8 mouse cellular contexts compared by ENCODE assay signal in genomic region chr8:71562751-71563150, GRCm38 (mm10). TPM values are rescaled to one million over a fixed set of nuclear protein-coding genes. Genes with fewer than 3 reads are reported as not detected.
DNase-seq lines count a peak whose midpoint lies in the region; ATAC-seq and TF ChIP-seq lines count a peak whose summit lies in the region.

No protein-coding gene starts in this region.

- peaks cover 94% of the 10 kb centered on the region for H3K27me3 ChIP-seq in limb, embryonic 12.5 days
- H3K27me3 ChIP-seq in midbrain, embryonic 13.5 days: peaks cover 70% of the 10 kb centered on the region
- H3K27me3 ChIP-seq in small intestine, adult 2 months (ENCODE audit: control insufficient read depth, insufficient read depth, low read length): peaks cover 16% of the 10 kb centered on the region; the same call in 1 of the 2 replicates

- H3K4me1 ChIP-seq in limb, embryonic 12.5 days (replicated peaks): peaks cover 21% of the 10 kb centered on the region
- peaks cover 14% of the 10 kb centered on the region for H3K4me1 ChIP-seq in midbrain, embryonic 13.5 days (replicated peaks)
- peaks cover 13% of the 10 kb centered on the region for H3K4me1 ChIP-seq in small intestine, adult 2 months (ENCODE audit: control insufficient read depth, insufficient read depth, insufficient read length, low read length)

- DNase-seq in ZHBTc4 (ENCODE audit: low read depth, low spot score): peak; percentile 88
- DNase-seq in cerebellum, postnatal 36 days: peak; percentile 78 to 83
- DNase-seq in gastrocnemius, postnatal 14 days: peak; percentile 85
- peak; percentile 83 for DNase-seq in induced T-regulatory cell, adult 2 months (ENCODE audit: low read depth)
- no peak for DNase-seq in adipocyte (ENCODE audit: low spot score)

- intact Hi-C loops in gastrocnemius, postnatal 14 days (cut with DNase I; ENCODE audit: low total_unique reads): loop anchor here (2.0 kb wide), 1 partner anchor 34 kb away; the partner anchor contains the start of gene Fam129c

- ATAC-seq in limb, embryonic 12.5 days (ENCODE audit: insufficient number of reproducible peaks, insufficient read depth, low FRiP score, low TSS enrichment, low read depth): no peak
- ATAC-seq in midbrain, embryonic 13.5 days: peak; percentile 67

- peak overlapping the region; percentile 23; the same call in 1 of the 2 replicates for H3K9ac ChIP-seq in limb, embryonic 12.5 days (replicated peaks)
- no peak overlapping the region; the same call in 1 of the 2 replicates for H3K9ac ChIP-seq in midbrain, embryonic 13.5 days (replicated peaks)

- peaks cover 14% of the 10 kb centered on the region for H3K9me3 ChIP-seq in limb, embryonic 12.5 days
- H3K9me3 ChIP-seq in midbrain, embryonic 13.5 days: peaks cover 4% of the 10 kb centered on the region; the same call in 1 of the 2 replicates

- H3K4me3 ChIP-seq in limb, embryonic 12.5 days (replicated peaks): peak overlapping the region; percentile 23
- peak overlapping the region; percentile 28 for H3K4me3 ChIP-seq in midbrain, embryonic 13.5 days (replicated peaks)
- H3K4me3 ChIP-seq in small intestine, adult 2 months (ENCODE audit: low read depth, low read length): peak overlapping the region; percentile 31

- TF ChIP-seq POLR2A in small intestine, adult 2 months (IDR thresholded peaks at IDR 0.05; ENCODE audit: low read depth, low read length): no peak

- peak overlapping the region; percentile 44 for H3K4me2 ChIP-seq in limb, embryonic 12.5 days
- peak overlapping the region; percentile 43 for H3K4me2 ChIP-seq in midbrain, embryonic 13.5 days (replicated peaks)

- WGBS in limb, embryonic 12.5 days: 1% methylated on average over 33 of the region's 33 CpGs
- WGBS in midbrain, embryonic 13.5 days: 2% methylated on average over 33 of the region's 33 CpGs
- WGBS in small intestine, adult 2 months: 1% methylated on average over 33 of the region's 33 CpGs

- no peaks in the 10 kb centered on the region for H3K36me3 ChIP-seq in limb, embryonic 12.5 days
- no peaks in the 10 kb centered on the region for H3K36me3 ChIP-seq in midbrain, embryonic 13.5 days
- no peaks in the 10 kb centered on the region for H3K36me3 ChIP-seq in small intestine, adult 2 months (ENCODE audit: control insufficient read depth, insufficient read depth, low read length)

- peak; percentile 74 for TF ChIP-seq CTCF in small intestine, adult 2 months (IDR thresholded peaks at IDR 0.05; ENCODE audit: extremely low read depth, insufficient read length, insufficient replicate concordance, low read depth, low read length)

- H3K27ac ChIP-seq in limb, embryonic 12.5 days: no peak overlapping the region
- no peak overlapping the region for H3K27ac ChIP-seq in midbrain, embryonic 13.5 days
- no peak overlapping the region for H3K27ac ChIP-seq in small intestine, adult 2 months (ENCODE audit: insufficient read depth, low read depth, low read length)

RNA-seq across cellular contexts. Expression of gene Nxnl1, which starts 3.6 kb away (rescaled TPM):
- total RNA-seq in gastrocnemius, postnatal 14 days (2021): under 1 TPM in 1 of 2 experiments, not detected in 1; 0.18 TPM
- not detected in 2 replicates for polyA plus RNA-seq in limb, embryonic 12.5 days (2016; fragmentation: Nextera tagmentation; extraction: Ambion mirVana)
- polyA plus RNA-seq in midbrain, embryonic 13.5 days (2015; fragmentation: Nextera tagmentation; extraction: Ambion mirVana): not detected in 2 replicates
- polyA plus RNA-seq in small intestine, adult 2 months (2012; rRNA removed): not detected in 2 replicates

RNA-seq across cellular contexts. Expression of gene Tmem221, which starts 4.1 kb away (rescaled TPM):
- under 1 TPM in 1 of 2 experiments, not detected in 1; 0.21 TPM for total RNA-seq in gastrocnemius, postnatal 14 days (2021)
- 0.13 and 0.26 TPM in 2 replicates for polyA plus RNA-seq in limb, embryonic 12.5 days (2016; fragmentation: Nextera tagmentation; extraction: Ambion mirVana)
- not detected in 2 replicates for polyA plus RNA-seq in midbrain, embryonic 13.5 days (2015; fragmentation: Nextera tagmentation; extraction: Ambion mirVana)
- 0.62 and 3.3 TPM in 2 replicates for polyA plus RNA-seq in small intestine, adult 2 months (2012; rRNA removed)

RNA-seq across cellular contexts. Expression of gene Slc27a1, which starts 5.9 kb away (rescaled TPM):
- 10 to 100 TPM; 29.9 to 50.8 TPM for total RNA-seq in gastrocnemius, postnatal 14 days (2021)
- 45.5 and 50.0 TPM in 2 replicates for polyA plus RNA-seq in limb, embryonic 12.5 days (2016; fragmentation: Nextera tagmentation; extraction: Ambion mirVana)
- polyA plus RNA-seq in midbrain, embryonic 13.5 days (2015; fragmentation: Nextera tagmentation; extraction: Ambion mirVana): 53.7 and 58.7 TPM in 2 replicates
- polyA plus RNA-seq in small intestine, adult 2 months (2012; rRNA removed): 28.6 and 29.6 TPM in 2 replicates

RNA-seq across cellular contexts. Expression of gene Mvb12a, which starts 20.0 kb away (rescaled TPM):
- total RNA-seq in gastrocnemius, postnatal 14 days (2021): 10 to 100 TPM; 20.4 to 20.6 TPM
- 64.3 and 69.1 TPM in 2 replicates for polyA plus RNA-seq in limb, embryonic 12.5 days (2016; fragmentation: Nextera tagmentation; extraction: Ambion mirVana)
- 51.7 and 62.3 TPM in 2 replicates for polyA plus RNA-seq in midbrain, embryonic 13.5 days (2015; fragmentation: Nextera tagmentation; extraction: Ambion mirVana)
- polyA plus RNA-seq in small intestine, adult 2 months (2012; rRNA removed): 180 and 251 TPM in 2 replicates

RNA-seq across cellular contexts. Expression of gene Bst2, which starts 25.5 kb away (rescaled TPM):
- total RNA-seq in gastrocnemius, postnatal 14 days (2021): 1 to 10 TPM; 8.6 to 9.3 TPM
- 8.1 and 11.3 TPM in 2 replicates for polyA plus RNA-seq in limb, embryonic 12.5 days (2016; fragmentation: Nextera tagmentation; extraction: Ambion mirVana)
- polyA plus RNA-seq in midbrain, embryonic 13.5 days (2015; fragmentation: Nextera tagmentation; extraction: Ambion mirVana): 9.8 and 10.9 TPM in 2 replicates
- polyA plus RNA-seq in small intestine, adult 2 months (2012; rRNA removed): 126 and 242 TPM in 2 replicates
